Mouse (Mus musculus): ENCODE data around the gene Epb41l1. TPM values are rescaled to one million over a fixed set of nuclear protein-coding genes. Genes with fewer than 3 reads are reported as not detected.

Gene Epb41l1
- total and polyA plus RNA-seq, 3 experiments = 0.09 to 8.4 (median 0.44) TPM

DNA sequence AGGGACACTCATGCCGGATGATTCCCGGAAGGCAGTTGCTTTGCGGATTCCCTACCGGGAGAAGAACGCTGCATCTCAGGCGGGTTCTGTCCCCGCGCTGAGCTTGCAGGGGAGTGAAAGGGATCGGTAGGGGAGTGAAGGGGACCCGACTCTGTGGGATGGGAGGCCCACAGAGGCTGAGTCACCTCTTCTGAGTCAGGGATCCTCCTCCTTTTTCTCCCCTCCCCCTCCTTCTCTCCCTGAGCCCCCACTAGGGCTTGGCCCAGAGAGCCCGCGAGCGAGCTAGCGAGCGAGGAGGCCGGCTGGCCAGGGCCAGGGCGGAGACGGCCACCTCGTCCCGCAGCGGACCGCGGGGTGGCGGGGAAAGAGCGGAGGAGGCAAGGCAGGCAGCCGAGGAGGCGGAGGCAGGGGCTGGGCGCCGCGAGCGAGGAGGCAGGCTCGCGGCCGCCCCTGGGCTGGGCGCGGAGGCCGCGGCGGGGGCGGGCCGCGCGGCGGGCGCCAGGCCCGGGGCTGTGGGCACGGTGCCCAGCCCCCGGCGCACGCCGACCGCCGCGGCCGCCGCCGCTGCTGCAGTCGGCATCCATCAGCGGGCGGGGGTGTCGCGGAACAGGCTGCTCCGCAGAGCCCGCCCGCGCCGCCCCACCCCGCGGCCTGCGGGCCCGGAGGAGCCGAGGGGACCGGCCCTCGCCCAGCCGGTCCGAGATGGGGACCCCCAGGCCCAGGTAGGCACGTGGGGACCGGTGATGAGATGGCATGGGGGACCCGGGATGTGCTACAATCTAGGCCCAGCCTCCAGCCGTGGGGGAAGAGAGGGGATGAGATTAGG is 54.8 kb downstream of the Epb41l1 start:
- DNase-seq (ENCODE audit: low spot score) (no peak), ATAC-seq (ENCODE audit: extremely low read depth, insufficient number of reproducible peaks, low FRiP score, poor library complexity, severe bottlenecking) (no peak)
- no peaks in the 10 kb centered on the region for H3K4me1 ChIP-seq (ENCODE audit: insufficient read depth, low read depth, low read length)
- H3K27me3 ChIP-seq (ENCODE audit: insufficient read depth, low read length) = peaks cover 41% of the 10 kb centered on the region
- TF ChIP-seq CTCF (IDR thresholded peaks at IDR 0.05; ENCODE audit: low read depth, low read length) (no peak), TAL1 (conservative IDR thresholded peaks at IDR 0.05; ENCODE audit: low read depth, low read length) (no peak), GATA2 (IDR thresholded peaks at IDR 0.05; ENCODE audit: borderline replicate concordance, low read depth, low read length) (no peak), GATA1 (IDR thresholded peaks at IDR 0.05; ENCODE audit: borderline replicate concordance, low read length) (no peak)
- no peaks in the 10 kb centered on the region for H3K36me3 ChIP-seq (replicated peaks)
- no peaks in the 10 kb centered on the region for H3K9me3 ChIP-seq (replicated peaks)
- no peak overlapping the region for H3K4me3 ChIP-seq (ENCODE audit: low read depth, low read length)

DNA sequence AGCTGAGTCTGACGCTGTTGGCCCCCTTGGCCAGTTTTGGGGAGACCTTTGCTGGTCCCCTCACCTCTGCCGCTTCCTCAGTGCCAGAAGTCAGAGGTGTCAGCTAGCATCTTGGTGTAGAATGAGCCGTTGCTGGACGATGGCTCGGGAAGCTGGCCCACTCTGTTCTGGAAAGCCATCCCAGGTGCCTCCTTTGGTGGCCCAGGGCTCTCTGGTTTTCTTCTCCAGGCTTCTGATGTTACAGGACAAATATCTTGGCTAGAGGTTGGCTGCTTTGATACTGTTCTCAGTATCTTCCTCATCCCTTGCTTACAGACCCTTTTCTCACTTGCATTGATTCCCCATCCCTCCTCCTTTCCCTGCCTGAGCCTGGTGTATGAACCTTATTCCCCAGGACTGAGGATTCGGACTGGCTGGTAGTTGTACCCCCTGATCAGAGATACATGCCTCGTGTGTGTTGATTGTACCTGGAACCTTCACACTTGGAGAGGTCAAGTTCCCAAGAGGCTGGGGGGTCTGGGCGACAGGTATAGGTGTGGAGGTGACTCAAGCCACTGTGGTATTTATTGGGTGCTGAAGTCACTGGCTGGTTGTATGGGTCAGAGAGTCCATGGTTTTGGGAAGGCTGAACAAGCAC is 55.5 kb downstream of the Epb41l1 start:
- Histone ChIP-seq H3K36me3 (replicated peaks) (no peaks in the 10 kb centered on the region), H3K27me3 (ENCODE audit: insufficient read depth, low read length) (peaks cover 36% of the 10 kb centered on the region), H3K9me3 (replicated peaks) (no peaks in the 10 kb centered on the region), H3K4me1 (ENCODE audit: insufficient read depth, low read depth, low read length) (no peaks in the 10 kb centered on the region), H3K4me3 (ENCODE audit: low read depth, low read length) (no peak overlapping the region)
- TF ChIP-seq POLR2AphosphoS5 (IDR thresholded peaks at IDR 0.05; ENCODE audit: insufficient replicate concordance, low read depth, low read length) (no peak), CTCF (IDR thresholded peaks at IDR 0.05; ENCODE audit: low read depth, low read length) (no peak), GATA2 (IDR thresholded peaks at IDR 0.05; ENCODE audit: borderline replicate concordance, low read depth, low read length) (no peak), GATA1 (IDR thresholded peaks at IDR 0.05; ENCODE audit: borderline replicate concordance, low read length) (no peak), TAL1 (conservative IDR thresholded peaks at IDR 0.05; ENCODE audit: low read depth, low read length) (no peak)
- ATAC-seq (ENCODE audit: extremely low read depth, insufficient number of reproducible peaks, low FRiP score, poor library complexity, severe bottlenecking) (no peak), DNase-seq (ENCODE audit: low spot score) (no peak)

DNA sequence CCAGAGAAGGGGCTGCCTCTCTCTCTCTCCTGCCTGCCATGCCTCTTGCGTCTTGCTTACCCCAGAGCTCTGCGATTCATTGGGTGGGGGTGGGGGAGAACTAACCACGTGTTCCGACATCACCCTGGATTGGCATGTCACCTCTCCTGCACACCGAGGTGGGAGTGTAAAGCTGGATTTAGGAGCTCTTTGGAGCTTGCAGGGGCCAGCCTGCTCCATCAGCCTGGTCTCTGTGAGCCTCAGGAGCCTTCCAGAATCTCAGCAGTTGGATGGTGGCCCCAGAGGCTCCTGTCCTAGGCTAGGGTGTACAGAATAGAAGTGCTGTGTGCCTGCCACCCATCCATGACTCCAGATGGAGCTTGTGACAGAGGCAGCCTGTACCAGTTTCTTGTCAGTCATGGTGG is 56.0 kb downstream of the Epb41l1 start:
- H3K4me1 ChIP-seq (ENCODE audit: insufficient read depth, low read depth, low read length) = no peaks in the 10 kb centered on the region
- TF ChIP-seq GATA2 (IDR thresholded peaks at IDR 0.05; ENCODE audit: borderline replicate concordance, low read depth, low read length) = no peak
- no peak for TF ChIP-seq GATA1 (IDR thresholded peaks at IDR 0.05; ENCODE audit: borderline replicate concordance, low read length)
- TF ChIP-seq CTCF (IDR thresholded peaks at IDR 0.05; ENCODE audit: low read depth, low read length) = no peak
- TF ChIP-seq TAL1 (conservative IDR thresholded peaks at IDR 0.05; ENCODE audit: low read depth, low read length) = no peak
- TF ChIP-seq POLR2AphosphoS5 (IDR thresholded peaks at IDR 0.05; ENCODE audit: insufficient replicate concordance, low read depth, low read length) = no peak
- H3K4me3 ChIP-seq (ENCODE audit: low read depth, low read length) = no peak overlapping the region
- DNase-seq (ENCODE audit: low spot score) (no peak), ATAC-seq (ENCODE audit: extremely low read depth, insufficient number of reproducible peaks, low FRiP score, poor library complexity, severe bottlenecking) (no peak)
- no peaks in the 10 kb centered on the region for H3K9me3 ChIP-seq (replicated peaks)
- no peaks in the 10 kb centered on the region for H3K36me3 ChIP-seq (replicated peaks)
- peaks cover 36% of the 10 kb centered on the region for H3K27me3 ChIP-seq (ENCODE audit: insufficient read depth, low read length)

DNA sequence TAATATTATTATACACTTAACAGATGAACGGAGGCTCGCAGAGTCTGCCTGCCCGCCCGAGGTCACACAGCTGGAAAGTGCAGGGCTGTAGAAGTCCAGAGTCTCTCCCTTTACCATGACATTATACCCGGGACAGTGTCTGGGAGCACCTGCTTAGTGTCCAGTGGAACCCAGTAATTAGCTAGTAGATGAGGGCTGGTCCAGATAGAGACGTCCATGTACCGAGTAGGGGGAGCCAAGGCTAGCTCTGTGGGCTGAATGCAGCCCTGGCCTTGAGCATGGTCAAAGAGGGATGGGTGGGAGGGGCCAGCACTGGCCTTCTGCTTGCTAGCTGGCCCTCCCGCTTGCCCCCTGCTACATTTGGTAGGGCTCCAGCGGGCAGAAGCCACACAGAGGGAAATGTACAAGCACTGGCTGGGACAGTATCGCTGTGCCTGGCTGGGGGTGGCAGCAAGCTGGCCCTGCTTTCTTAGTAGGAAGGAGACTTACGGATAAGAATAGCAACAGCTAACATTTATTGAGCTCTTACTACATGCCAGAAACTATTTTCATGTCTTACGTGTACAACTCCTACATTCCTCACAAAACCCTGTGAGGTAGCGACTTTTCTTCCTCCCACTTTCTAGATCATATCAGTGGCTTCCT is 57.5 kb downstream of the Epb41l1 start:
- no peaks in the 10 kb centered on the region for H3K36me3 ChIP-seq (replicated peaks)
- TF ChIP-seq TAL1 (conservative IDR thresholded peaks at IDR 0.05; ENCODE audit: low read depth, low read length) = no peak
- no peak for TF ChIP-seq POLR2AphosphoS5 (IDR thresholded peaks at IDR 0.05; ENCODE audit: insufficient replicate concordance, low read depth, low read length)
- TF ChIP-seq GATA2 (IDR thresholded peaks at IDR 0.05; ENCODE audit: borderline replicate concordance, low read depth, low read length) = no peak
- TF ChIP-seq GATA1 (IDR thresholded peaks at IDR 0.05; ENCODE audit: borderline replicate concordance, low read length) = no peak
- TF ChIP-seq CTCF (IDR thresholded peaks at IDR 0.05; ENCODE audit: low read depth, low read length) = no peak
- no peak overlapping the region for H3K4me3 ChIP-seq (ENCODE audit: low read depth, low read length)
- peaks cover 39% of the 10 kb centered on the region for H3K27me3 ChIP-seq (ENCODE audit: insufficient read depth, low read length)
- ATAC-seq (ENCODE audit: extremely low read depth, insufficient number of reproducible peaks, low FRiP score, poor library complexity, severe bottlenecking) = no peak
- no peaks in the 10 kb centered on the region for H3K4me1 ChIP-seq (ENCODE audit: insufficient read depth, low read depth, low read length)
- DNase-seq (ENCODE audit: low spot score) = no peak
- no peaks in the 10 kb centered on the region for H3K9me3 ChIP-seq (replicated peaks)

DNA sequence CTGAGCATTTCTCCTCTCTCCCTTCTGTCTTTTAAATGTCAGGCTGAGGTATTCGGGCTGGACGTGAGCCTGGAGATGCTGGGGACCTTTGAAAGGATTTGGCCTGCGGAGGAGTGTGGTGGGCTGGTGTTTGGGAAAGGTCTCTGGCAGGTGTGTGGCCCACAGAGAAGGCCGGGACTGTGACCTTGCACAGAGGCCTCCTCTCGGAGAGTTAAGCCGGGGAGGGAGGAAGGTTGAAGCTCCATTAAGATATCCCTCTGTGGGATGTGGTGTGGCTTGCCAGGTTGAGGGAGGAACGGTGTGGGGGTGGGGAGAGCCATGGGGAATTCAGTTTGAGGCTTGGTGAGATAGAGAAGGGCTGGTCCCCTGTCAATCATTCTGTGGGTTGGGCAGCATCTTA is 59.1 kb downstream of the Epb41l1 start:
- DNase-seq (ENCODE audit: low spot score) (no peak), ATAC-seq (ENCODE audit: extremely low read depth, insufficient number of reproducible peaks, low FRiP score, poor library complexity, severe bottlenecking) (no peak)
- H3K36me3 ChIP-seq (replicated peaks) = no peaks in the 10 kb centered on the region
- peaks cover 44% of the 10 kb centered on the region for H3K27me3 ChIP-seq (ENCODE audit: insufficient read depth, low read length)
- no peaks in the 10 kb centered on the region for H3K4me1 ChIP-seq (ENCODE audit: insufficient read depth, low read depth, low read length)
- no peaks in the 10 kb centered on the region; the same call in 1 of the 2 replicates for H3K9me3 ChIP-seq (replicated peaks)
- no peak overlapping the region for H3K4me3 ChIP-seq (ENCODE audit: low read depth, low read length)
- TF ChIP-seq CTCF (IDR thresholded peaks at IDR 0.05; ENCODE audit: low read depth, low read length) (no peak), GATA1 (IDR thresholded peaks at IDR 0.05; ENCODE audit: borderline replicate concordance, low read length) (no peak), POLR2AphosphoS5 (IDR thresholded peaks at IDR 0.05; ENCODE audit: insufficient replicate concordance, low read depth, low read length) (no peak), GATA2 (IDR thresholded peaks at IDR 0.05; ENCODE audit: borderline replicate concordance, low read depth, low read length) (no peak), TAL1 (conservative IDR thresholded peaks at IDR 0.05; ENCODE audit: low read depth, low read length) (no peak)

DNA sequence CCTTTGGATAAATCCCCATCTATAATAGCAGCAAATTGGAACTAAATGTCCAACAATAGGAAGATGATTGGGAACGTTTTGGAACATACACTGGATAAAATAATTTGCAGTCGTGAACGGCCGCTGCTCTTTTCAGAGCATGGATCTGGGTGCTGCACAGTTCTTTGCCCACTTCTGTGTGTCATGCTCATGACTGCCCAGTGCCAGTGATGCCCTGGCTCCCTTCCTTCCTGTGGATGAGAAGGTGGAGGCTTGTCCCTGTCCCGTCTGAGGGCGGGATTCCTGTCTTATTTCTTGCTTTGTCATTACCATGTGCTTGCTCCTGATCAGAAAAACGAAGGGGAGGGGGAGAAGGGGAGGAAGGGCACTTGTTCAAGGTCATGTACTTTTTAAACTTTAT is 59.6 kb downstream of the Epb41l1 start:
- Histone ChIP-seq H3K9me3 (replicated peaks) (no peaks in the 10 kb centered on the region; the same call in 1 of the 2 replicates), H3K4me3 (ENCODE audit: low read depth, low read length) (no peak overlapping the region), H3K27me3 (ENCODE audit: insufficient read depth, low read length) (peaks cover 45% of the 10 kb centered on the region), H3K36me3 (replicated peaks) (no peaks in the 10 kb centered on the region), H3K4me1 (ENCODE audit: insufficient read depth, low read depth, low read length) (no peaks in the 10 kb centered on the region)
- DNase-seq (ENCODE audit: low spot score) = no peak
- no peak for ATAC-seq (ENCODE audit: extremely low read depth, insufficient number of reproducible peaks, low FRiP score, poor library complexity, severe bottlenecking)
- TF ChIP-seq TAL1 (conservative IDR thresholded peaks at IDR 0.05; ENCODE audit: low read depth, low read length) (no peak), CTCF (IDR thresholded peaks at IDR 0.05; ENCODE audit: low read depth, low read length) (no peak), GATA1 (IDR thresholded peaks at IDR 0.05; ENCODE audit: borderline replicate concordance, low read length) (no peak), POLR2AphosphoS5 (IDR thresholded peaks at IDR 0.05; ENCODE audit: insufficient replicate concordance, low read depth, low read length) (no peak), GATA2 (IDR thresholded peaks at IDR 0.05; ENCODE audit: borderline replicate concordance, low read depth, low read length) (no peak)
